Mouse (Mus musculus): ENCODE measurements around the gene Rec114.

DNA sequence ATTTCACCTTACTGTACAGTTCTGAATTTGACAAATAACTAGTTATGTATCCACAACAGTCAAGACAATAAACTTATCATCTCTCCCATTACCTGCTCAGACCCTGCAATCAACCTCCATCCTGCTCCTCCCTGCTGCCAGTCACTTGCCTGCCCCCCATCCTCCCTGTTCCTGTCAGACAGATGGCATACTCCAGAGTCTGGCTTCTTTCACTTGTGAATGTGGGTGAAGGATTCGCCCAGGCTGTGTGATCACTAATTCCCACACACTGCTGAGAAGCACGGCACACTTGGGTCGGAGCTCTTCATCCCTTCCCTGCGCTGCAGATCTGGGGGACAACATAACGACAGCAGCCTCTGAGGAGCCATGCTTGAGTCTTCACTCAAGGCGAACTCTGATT, 61.7 kb downstream of the Rec114 start:
- TF ChIP-seq CEBPB (IDR thresholded peaks at IDR 0.05; ENCODE audit: insufficient read depth, poor library complexity, severe bottlenecking) (no peak), MYOD1 (IDR thresholded peaks at IDR 0.05; ENCODE audit: control insufficient read depth in 1 of 3, insufficient read length in 2 of 3, low read depth in 2 of 3) (no peak), POLR2A (IDR thresholded peaks at IDR 0.05; ENCODE audit: insufficient read length, low read depth) (no peak), TCF12 (IDR thresholded peaks at IDR 0.05; ENCODE audit: insufficient read depth, poor library complexity, severe bottlenecking) (no peak), REST (IDR thresholded peaks at IDR 0.05; ENCODE audit: insufficient read depth, insufficient read length) (no peak)
